Mouse (Mus musculus): ENCODE results near the gene Gng8.

Gene Gng8

DNA sequence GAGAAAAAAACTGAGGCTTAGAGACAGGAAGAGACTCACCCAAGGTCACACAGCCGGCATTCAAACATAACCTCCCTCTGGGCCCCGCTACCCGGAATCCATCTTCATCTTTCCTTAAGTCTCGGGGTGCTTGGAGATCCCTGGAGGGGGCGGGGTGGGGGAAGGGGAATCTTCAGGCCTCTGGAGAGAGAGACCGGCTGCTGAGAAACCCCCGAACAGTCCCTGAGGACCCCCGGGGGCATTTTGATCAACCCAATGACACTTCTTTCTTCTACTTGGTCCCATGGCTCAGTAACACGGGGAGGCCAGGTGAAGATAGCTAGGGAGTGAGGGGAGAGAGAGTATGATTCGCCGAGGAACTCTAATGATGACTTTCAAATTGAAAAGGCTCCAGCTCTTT is 15.6 kb upstream of the Gng8 start:
- DNase-seq (ENCODE audit: extremely low spot score) = no peak

DNA sequence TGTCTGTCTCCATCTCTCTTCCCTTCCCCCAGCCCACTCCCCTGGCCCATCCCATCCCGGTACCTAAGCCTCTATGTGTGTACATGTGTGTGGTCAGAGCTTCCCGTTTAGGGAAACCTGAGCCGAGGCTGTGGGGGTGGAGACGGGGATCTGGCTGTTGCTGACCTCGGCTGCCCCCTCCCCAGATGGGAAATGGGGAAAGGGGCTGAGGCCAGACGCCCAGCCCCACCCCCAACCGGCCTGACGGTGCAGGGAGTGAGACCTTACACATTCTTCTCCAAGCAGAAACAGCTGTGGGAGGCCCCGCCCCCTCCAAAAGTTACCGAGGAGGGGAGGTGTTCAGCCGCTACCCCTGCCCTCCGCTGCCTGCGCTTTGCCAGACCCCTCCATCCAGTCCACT is 15.0 kb upstream of the Gng8 start:
- peak; percentile 89 for DNase-seq (ENCODE audit: extremely low spot score)

DNA sequence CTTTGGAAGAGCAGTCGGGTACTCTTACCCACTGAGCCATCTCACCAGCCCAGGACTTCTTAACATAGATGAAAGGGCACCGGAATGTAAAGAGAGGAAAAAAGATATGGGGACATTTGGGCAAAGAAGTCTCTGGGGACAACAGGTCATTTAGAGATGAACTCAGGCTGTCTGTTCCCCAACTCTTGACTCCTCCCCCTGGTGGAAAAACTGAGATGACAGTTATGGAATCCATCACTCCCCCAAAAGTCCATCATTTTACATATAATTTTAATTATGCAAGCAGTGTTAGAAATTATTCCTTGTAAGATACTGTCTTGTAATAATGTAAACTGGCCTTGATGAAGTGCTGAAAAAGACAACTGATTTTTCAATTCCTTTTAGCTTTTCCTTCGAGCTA is 13.9 kb upstream of the Gng8 start:
- no peak for DNase-seq (ENCODE audit: extremely low spot score)

DNA sequence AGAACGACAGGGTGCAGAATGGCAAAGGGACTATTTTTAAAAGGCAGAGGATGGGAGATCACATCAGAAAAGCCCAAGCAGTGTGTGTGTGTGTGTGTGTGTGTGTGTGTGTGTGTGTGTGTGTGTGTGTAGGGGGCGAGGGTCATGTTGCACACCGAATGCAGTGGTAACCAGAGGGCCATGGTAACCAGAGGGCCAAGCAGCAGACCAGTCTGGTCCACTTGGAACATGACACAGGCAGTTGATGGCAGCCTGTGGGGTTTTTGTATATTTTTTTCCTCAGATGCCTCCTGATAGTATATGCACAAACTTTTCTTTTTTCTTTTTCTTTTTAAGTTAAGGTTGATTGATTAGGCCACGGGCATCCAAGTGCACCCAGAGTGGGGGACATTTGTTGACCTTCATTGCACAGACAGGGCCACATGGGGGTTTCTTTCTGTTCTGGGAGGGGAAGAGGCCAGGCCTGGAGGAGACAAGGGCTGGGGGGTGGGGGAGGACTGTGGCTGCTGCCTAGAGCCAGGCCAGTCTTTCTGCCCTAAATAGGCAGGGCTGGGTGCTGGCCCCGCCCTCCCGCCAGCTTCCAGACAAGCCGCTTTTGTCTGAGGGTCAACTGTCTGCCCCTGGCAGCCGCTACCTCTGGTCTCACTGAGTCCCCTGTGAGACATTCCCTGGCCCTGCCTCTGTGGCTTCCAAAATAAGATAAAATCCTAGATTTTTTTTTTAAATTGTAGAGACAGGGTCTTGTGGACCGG is 11.6 kb upstream of the Gng8 start:
- peak; percentile 86 for DNase-seq (ENCODE audit: extremely low spot score)

DNA sequence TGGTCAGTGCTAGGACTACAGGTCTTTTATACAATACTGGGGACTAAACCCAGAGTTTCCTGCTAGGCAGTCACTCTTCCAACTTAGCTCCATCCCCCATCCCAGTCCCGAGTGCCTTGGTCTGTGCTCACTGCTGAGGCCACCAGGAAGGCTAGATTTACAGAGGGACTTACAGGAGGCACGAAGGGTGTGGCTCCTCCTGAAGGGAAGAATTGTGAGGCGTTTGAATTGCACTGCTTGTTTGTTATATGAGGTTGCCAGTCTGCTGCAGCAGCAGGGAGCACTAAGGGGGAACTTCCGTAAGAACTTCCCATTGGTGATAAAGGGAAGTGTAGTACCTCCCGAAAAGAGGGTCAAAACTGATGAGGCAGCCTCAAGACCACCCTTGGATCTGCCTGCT is 11.0 kb upstream of the Gng8 start:
- no peak for DNase-seq (ENCODE audit: extremely low spot score)

DNA sequence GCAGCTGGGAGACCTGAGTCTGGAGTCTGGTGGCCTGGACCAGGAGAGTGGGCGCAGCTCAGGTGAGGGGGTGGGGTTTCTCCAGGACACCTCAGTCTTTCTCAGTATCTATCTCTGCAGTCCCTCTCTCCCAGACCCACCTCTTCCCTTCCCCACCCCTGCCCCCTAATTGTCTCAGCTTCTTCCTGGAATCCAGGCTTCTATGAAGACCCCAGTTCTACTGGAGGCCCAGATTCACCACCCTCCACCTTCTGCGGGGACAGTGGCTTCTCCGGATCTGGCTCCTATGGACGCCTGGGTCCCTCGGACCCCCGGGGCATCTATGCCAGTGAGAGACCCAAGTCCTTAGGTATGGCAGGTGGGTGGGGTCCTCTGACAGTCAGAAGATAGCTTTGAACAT is 8.4 kb upstream of the Gng8 start:
- DNase-seq (ENCODE audit: extremely low spot score) = no peak

DNA sequence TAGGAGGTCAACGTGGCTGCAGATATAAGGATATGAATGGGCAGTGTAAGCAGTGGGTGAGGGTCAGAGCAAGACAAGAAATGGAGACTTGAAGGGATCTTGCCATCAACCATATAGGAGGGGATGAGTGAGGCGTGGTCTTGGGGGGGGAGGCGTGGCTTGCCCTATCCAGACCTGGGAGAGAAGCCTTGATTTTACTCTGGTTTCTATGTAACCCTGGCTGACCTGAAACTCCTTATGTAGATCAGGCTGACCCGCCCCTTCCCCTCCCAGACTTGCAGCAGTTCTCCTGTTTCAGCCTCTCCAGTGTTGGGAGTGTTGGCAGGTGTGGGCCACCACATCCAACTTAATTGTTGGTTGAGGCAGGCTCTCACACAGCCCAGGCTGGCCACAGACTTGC is 7.3 kb upstream of the Gng8 start:
- DNase-seq (ENCODE audit: extremely low spot score) = no peak

DNA sequence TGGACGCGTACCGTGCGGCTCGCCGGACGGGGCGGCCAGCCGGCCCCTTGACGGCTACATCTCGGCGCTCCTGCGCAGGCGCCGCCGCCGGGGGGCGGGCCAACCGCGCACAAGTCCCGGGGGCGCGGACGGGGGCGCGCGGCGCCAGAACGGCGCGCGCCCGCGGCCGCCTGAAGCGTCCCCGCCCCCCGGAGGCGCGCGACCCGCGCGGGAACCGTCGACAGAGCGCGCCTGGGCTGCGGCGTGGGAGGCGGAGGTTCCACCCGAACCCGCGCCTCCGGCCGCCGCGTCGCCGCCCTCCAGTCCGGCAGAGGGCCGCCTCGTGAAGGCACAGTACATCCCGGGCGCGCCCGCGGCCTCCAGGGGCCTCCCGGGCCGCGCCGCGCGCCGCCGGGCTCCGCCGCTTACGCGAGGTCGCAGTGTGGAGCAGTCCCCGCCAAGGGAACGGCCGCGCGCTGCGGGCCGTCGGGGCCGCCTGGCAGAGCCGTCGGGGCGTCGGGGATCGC is 6.3 kb upstream of the Gng8 start:
- DNase-seq (ENCODE audit: extremely low spot score) = no peak

DNA sequence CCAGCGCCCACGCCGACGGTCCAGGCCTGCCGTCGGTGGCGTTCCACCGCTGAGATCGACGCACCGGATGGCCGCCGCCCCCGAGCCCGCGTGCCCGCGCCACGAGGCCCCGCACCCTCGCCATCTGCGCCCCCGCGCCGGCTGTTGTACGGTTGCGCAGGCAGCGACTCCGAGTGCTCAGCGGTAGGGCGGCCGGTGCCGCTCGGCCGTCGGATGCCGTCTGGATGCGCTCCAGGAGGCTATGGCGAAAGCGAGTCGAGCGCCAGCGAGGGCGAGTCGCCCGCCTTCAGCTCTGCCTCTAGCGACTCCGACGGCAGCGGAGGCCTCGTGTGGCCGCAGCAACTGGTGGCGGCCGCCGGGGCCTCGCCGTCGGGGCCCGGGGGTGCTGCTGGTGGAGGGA is 5.7 kb upstream of the Gng8 start:
- DNase-seq (ENCODE audit: extremely low spot score) = no peak

DNA sequence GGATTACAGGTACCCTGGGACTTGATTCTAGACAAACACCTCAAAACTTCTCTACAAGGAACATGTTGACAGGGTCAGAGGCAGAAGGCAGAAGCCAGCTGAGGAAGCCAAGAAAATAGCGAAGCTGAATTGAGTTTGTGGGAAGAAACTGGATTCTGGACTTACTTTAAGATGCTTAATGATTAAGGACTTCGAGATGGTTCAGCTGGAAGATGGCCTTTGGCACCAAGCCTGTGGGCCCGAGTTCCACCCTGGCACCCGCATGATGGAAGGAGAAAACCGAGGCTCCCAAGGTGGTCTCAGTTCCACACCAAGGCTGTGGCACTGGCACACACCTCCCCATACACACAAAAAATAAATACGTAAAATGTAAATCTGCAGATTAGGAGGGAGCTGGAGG is 1.1 kb upstream of the Gng8 start:
- no peak for DNase-seq (ENCODE audit: extremely low spot score)

DNA sequence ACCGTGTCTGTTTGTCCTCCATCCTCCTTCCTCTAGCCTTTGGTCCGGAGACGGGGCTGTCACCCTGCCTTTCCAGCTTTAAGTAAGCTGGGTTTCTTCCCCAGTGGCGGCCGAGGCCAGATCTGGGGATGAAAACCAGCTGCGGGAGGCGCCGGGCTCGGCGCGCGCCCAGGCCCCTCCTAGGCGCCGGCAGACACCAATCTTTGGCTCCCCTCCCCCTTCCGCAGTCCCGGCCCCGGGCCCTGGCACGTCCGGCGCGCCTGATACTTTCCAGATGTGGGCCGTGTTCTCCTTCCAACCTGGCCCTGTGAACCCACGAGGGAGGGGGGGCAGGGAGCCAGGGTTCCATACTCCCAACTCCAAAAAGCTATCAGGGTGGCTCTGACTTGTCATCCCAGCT is 642 bp upstream of the Gng8 start:
- peak; percentile 90 for DNase-seq (ENCODE audit: extremely low spot score)

DNA sequence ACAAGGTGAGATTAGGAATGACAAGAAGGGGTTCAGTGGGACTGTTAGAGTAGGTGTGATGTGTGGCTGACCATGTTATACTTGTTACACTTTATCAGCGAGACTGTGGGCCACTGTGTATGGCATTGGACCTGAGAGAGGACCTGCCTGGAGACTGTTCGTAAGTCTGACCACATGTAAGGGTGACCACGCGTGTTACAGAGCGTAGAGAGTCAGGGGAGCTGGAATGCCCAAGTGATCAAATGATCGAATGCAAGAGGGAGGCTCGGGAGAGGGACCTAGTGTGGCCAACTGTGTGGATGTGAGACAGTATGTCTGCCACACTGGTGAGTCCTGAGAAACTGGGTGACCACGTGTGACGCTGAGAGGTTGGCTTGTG is 755 bp downstream of the Gng8 start:
- no peak for DNase-seq (ENCODE audit: extremely low spot score)

DNA sequence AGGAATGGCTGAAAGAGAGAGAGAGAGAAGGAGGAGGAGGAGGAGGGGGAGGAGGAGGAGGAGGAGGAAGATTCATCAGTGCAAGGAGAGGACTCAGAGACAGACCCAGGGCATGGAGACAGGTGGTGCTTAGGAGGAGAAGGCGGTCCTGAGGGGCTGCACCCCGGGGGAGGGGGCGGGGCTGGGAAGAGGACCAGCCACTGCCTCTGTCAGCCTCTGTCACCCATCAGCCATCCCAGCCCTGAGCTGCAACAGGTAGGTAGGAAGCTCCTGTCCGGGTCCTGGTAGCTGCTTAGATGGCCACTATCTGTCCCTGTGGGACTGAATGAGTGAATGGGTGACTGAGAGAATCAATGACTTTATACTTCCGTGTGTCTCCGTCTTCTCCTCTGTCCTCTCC is 2.0 kb downstream of the Gng8 start:
- DNase-seq (ENCODE audit: extremely low spot score) = no peak

DNA sequence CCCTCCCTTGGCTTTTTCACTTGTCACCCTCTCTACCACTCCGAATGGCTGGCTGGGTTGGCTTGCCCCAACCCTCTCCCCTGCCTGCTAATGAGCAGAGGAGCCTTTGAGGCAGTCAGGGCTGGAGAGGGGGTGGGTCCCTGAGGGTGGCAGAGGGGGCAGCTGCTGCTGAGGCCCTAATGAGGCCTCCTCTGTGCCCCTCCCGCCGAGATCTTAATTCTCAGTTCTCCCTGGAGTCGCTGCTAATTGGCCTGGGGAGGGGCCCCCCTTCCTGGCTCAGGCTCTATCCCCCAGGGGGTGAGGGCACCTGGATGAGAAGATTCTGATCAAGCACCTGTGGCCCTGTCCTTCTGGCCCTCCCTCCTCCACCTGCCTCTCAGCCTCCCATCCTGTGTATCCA is 2.7 kb downstream of the Gng8 start:
- DNase-seq (ENCODE audit: extremely low spot score) = no peak

DNA sequence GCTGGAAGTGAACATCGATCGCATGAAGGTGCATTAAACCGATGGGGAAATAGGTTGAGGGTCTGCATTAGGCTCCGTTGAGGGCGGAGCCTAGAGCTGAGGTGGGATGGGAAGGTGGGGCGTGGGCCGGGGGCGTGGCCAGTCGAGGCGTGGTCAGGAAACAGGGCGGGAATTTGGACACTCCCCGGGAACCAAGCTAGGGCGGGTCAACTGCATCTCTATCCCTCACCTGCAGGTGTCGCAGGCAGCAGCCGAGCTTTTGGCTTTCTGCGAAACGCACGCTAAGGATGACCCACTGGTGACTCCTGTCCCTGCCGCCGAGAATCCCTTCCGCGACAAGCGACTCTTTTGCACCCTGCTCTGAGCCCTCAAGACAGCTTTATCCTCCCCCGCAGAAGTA is 3.4 kb downstream of the Gng8 start:
- peak; percentile 87 for DNase-seq (ENCODE audit: extremely low spot score)

DNA sequence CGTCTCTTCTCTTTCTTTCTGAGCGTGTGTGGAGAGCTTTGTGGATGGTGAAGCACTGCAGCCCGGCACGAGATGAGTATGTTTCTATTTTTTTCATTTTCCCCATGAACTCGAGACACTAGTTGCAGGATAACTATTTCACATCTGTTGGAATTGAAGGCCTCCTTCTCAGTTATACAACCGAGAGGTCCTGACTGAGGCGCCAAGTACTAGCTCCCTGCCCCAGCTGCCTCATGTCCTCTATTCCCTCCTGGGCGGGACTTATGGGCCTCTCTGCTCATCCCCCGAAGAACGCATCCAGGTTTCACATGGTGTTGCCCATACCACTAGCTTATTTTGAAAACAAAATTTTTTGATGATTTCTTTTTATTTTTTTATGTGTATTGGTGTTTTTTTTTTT is 3.9 kb downstream of the Gng8 start:
- no peak for DNase-seq (ENCODE audit: extremely low spot score)

DNA sequence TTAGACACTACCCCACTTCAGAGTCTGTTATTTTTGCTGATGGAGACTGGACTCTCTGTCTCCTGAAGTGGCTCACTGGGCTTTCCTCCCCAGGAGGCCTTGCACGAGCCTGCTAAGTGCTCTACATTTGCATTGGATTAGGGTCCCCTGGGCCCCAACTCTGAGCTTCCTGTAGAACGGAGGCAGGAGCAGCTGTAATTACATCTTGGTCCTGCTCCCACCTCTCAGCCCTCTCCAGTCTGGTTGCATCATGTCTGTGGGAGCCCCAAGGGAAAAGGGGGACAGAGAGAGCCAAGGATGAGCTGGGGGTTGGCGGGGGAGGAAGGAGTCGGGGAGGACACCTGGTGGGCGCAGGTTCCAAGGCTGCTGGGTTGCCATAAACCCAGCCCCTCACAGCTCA is 8.9 kb downstream of the Gng8 start:
- no peak for DNase-seq (ENCODE audit: extremely low spot score)

DNA sequence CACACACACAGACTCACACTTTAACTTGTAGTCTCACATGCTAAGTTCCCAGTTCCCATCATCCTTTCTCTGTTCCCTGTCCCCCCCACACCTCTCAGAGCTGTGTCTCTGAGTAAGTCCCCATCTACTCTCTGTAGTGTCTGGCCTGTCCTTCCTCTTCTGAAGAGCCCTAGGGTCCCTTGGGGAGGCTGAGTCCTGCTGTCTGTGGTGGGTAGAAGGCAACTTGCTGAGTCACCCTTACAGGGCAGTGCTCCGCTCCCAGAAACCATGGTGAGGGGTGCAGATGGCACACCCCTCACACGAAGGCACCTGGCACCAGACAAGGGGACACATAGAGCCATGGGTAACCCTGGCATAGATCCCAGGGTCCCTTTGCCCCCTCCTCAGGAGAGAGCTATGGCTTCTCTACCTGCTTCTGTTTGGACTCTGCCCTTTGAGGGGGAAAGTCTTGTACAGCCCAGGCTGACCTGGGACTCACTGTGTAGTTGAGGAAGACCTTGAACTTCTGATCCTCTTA is 11.9 kb downstream of the Gng8 start:
- no peak for DNase-seq (ENCODE audit: extremely low spot score)

DNA sequence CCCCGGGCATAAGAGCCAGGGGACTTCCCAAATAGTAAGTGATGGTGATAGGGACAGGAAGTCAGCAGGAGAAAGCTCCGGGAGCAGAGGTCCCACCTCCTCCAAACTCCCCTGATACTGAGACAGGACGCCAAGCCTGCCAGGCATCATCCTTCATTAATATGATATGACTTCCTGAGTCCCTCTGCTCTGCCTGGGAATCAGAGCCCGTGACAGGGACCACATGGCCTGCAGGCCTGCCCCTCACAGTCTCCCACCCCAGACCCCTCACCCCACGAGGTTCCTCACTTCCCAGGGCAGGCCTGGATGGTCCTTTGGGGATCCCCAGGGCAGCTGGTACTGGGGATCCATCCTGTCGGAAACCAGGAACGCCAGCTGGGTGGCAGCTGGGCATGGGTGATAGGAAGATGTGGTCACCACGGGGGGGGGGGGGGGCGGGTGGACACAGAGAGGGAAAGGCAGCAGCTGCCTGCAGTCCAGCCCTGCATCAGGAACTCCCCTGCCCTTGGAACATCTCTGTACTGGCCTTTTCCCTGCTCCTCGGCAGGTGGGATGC is 12.6 kb downstream of the Gng8 start:
- DNase-seq (ENCODE audit: extremely low spot score) = no peak

DNA sequence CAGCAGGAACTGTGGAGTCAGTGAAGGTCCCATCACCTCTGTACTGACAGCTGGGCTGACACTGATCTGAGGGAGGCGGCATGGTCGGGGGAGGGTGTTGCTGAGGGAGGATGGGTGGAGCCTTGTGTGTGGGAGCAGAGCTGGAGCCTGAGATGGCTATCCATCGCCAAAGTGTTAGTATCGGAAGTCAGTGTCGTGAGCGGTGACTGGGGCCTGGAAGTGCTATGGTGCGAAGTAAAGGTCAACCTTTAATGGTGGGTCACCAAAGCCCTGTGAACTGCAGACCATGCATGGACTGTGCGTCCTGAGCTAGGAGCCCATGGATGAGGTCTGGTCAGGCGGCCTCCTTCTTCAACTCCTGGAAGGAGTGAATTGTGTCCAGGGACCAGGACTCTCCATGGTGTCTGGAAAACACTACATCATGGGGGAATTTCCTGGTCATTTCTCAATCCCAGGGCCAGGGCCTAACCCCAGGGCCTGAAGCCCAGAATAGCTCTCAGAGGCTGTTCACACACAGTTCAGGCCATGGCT is 14.0 kb downstream of the Gng8 start:
- DNase-seq (ENCODE audit: extremely low spot score) = no peak

DNA sequence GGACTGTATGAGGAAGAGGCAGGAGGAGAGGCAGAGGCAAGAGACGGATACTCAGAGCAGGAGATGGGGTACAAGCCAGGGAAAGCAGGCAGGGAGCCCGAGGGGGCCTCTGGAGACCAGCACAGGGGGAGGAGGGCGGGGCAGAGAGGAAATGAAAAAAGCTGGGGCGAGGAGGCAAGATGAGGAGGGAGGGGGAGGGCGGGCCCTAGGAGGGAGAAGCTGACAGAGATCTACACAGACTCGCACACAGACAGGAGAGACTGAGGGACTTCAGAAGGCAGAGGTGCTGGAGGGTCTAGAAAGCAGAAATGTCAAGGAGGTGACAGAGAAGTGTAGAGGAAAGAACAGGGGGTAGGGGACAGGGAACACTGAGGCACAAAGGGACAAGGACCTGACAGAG is 14.7 kb downstream of the Gng8 start, which contains the start of gene Ptgir:
Gene Ptgir, plus strand, starts transcription at position 210 of the 400 bp plus-strand sequence.
- no peak for DNase-seq (ENCODE audit: extremely low spot score)

DNA sequence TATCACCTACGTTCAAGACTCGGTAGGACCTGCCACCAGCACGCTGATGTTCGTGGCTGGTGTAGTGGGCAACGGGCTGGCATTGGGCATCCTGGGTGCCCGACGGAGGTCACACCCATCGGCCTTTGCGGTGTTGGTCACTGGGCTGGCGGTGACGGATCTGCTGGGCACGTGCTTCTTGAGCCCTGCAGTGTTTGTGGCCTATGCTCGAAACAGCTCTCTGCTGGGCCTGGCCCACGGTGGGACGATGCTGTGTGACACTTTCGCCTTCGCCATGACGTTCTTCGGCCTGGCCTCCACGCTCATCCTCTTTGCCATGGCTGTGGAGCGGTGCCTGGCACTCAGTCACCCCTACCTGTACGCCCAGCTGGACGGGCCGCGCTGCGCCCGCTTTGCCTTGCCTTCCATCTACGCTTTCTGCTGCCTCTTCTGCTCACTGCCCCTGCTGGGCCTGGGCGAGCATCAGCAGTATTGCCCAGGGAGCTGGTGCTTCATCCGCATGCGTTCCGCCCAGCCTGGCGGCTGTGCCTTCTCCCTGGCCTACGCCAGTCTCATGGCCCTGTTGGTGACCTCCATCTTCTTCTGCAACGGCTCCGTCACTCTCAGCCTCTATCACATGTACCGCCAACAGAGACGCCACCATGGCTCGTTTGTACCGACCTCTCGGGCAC is 15.4 kb downstream of the Gng8 start:
- no peak for DNase-seq (ENCODE audit: extremely low spot score)

DNA sequence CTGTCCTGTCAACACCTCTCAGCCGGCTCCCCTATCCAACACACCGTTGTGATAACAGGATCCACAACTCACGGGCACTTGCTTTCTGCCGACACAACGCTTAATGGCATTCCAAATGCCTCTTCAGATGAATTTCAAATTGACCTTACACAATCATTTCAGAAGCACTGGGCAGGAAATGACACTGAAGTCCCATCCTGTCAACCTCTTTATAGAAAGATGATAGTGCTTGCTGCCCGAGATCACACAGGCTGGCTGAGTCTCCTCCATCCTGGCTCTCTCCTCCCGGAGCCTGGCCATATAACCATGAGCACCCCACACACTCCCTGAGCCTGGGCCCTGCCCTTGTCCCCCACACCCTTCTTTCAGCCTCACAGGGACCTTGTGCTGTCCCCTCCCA is 16.3 kb downstream of the Gng8 start:
- DNase-seq (ENCODE audit: extremely low spot score) = no peak

Measured in embryo, embryonic 9.5 days (tissue).